Mouse (Mus musculus) layer of hippocampus, adult 8-10 months (tissue): ENCODE results near the gene Mydgf. TPM values are rescaled to one million over a fixed set of nuclear protein-coding genes. Genes with fewer than 3 reads are reported as not detected.

Experiments used
- DNase-seq, 2 experiments: peaks; one replicate each; pipeline ENCODE4 v3.0.0; 2022; ENCODE audit warnings: low spot score in 2 of 2
- microRNA-seq, 2 experiments: library from miRNA; unstranded; fragments of <30 nt; microRNA quantifications; one replicate each; pipeline ENCODE4 v1.2.0; 2022
- total RNA-seq, 4 experiments: library from RNA; stranded (reverse); gene quantifications; 2 replicates each; pipeline ENCODE4 v1.2.4; 2022

Gene Mydgf
- total RNA-seq, 4 experiments from 2014 or later = 34.7 to 42.6 (median 40.1) TPM

DNA sequence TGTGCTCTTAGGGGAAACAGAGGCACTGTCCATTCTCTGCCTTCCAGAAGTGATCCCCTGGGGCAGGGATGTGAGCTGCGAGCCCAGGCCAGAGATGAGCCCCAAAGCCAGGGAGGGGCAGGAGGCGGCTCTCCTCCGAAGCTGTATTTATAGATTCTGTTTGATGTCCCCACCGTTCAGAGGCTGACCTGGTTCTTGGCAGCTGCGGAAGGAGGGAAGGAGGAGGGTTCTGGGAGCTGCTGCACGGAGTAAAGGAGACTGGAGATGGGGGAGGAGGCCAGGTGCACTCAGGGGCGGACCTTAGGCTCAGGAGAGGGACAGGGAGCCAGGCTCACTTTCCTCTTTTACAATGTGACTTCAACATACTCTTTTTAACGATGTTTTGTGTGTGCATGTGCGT lies 37.6 kb downstream of the Mydgf start:
- no peak for DNase-seq

DNA sequence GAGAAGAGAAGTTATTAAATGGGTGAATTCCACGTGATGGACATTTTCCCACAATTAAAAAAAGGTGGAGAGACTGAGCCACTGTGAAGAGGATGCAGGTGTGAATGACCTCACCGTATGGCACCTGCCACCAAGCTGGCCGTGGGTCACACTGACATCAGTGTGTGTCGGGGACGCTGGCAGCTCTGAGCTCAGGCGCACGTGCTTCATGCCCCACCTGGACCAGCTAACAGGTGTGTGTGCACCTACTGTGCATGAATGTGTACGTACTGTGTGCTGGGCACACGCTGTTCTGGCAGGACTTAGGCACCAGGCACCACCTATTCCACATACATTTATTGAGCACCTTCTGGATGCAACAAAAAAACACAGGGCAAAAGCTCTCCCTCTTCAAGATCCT lies 39.2 kb downstream of the Mydgf start:
- DNase-seq = no peak

DNA sequence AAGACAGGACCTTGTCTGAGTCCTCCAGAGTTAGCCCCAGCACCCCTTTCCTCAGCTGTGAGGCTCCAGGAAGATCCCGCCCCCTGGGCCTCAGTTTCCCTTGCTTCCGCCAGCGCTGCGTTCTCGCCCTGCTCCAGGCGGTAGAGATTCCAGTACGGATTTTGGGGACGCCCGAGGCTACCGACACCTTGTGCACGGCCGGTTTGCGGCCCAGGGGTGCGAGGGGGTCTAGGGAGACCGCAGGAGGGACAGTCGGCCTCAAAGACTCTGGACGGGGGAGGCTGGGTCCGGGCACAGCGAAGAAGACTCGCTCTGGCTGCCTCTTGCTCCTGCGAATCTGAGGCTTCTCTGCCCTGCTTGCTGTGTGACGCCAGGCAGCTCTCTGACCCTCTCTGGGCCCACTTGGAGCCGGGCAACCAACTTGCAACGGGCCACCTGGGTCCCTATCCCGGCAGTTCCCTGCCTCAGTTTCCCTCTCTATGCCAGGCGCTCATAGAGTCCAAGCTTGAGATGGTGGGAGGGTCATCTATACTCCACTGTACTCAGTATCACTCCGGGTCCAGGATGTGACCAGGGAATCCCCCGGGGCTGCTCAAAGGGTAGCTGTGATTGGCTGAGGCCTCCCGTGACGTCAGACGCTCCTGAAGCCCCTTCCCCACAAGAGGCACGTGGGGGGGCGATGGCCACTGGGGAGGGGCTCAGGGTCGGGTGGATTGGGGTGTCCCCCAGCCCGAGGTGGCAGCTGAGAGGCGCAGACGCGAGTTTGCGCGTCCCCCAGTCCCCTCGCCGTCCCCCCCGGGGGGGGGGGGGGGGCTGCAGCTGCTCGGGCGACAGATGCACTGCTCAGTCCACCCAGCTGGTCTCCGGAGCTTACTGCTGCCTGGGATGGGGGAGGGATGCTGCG lies 41.8 kb downstream of the Mydgf start:
- peak in 1 of 2 experiments; percentile 66 for DNase-seq

DNA sequence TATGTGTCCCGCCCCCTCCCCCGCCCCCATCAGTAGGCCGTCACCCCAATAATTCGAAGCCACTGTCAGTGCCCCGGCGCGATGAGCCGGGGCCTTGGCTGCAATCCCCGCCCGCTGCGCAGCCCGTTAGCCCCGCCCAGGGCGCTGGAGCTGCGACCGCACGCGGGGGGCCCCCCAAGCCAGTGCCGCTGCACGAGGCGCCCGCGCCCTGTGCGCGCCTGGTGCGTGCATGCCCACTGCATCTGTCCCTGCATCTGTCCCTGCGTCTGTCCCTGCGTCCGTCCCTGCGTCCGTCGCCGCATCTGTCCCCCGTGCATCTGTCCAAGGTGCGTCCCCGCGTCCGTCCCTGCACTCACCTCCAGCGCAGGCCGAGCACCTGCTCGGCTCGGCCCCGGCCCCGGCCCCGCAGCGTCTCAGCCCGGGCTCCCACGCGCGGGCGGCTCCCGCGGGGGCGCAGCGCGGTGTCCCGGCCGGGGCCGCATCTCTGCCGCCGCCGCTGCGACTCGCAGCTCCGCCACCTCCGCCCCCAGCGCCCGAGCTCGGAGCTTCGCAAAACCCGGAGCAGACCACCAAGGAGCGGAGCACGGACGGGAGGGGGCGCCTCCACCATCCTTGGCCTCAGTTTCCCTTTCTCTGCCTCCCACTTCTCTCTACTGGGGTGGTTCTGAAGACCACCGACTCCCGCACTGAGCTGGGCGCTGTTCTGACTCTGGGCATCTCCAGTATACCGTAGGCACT lies 43.7 kb downstream of the Mydgf start, which contains the start of gene Sema6b:
TSS of gene Sema6b (minus strand) at position 486 of the 738 bp plus-strand sequence.
- peak in 1 of 2 experiments; percentile 74 for DNase-seq

DNA sequence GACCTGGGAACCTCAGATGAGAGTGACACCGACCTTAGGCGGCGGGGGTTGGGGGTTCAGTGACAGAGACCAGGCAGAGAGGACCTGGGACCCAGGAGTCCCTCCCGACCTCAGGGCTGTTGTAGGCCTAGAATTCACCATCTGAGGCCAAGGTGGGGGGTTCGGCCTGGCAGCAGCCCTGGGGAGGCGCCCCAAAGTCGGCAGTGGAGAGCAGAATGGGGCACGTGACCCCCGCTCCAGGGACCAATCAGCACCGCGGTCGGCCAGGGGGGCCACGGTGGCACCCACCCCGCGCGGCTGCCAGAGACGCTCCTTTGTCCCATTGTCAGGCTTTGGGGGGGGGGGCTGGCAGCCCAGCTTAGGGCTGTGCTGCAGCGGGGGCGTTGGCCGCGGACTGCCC lies 44.4 kb downstream of the Mydgf start:
- DNase-seq = no peak

DNA sequence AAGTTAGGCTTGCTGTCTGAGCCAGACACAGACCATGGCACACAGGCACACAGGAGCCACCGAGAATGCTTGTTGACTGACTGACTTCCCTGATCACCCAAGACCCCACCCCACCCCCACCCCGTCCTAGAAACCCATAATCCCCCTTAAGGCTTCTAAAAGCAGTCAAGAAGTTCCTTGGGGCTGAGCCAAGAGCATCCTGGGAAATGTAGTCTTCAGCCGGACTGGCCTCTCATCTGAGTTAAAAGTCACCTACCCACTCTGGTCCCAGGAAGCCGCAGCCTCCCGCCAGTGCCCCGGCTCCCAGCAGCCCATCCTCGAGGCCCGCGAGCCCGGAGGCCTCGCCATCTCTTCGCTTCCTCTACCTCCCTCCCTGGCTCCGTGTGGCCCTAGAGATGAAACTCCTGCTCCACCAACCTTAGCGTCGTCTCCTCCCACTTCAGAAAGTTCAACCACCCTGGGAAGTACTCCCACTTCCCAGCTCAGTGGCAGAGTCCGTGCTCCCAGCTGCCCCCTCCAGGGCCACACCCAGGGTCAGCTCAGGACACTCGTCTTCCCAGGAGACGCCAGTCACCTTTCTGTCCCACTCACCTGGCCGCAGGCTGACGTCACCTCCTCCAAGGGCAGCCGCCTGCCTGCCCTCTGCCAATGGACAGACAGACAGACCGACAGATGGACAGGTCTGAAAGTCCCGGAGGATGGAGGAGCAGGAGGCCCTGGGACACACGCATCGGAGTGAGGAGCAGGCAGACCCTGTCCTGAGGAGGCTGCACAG lies 45.7 kb downstream of the Mydgf start:
- no peak for DNase-seq

DNA sequence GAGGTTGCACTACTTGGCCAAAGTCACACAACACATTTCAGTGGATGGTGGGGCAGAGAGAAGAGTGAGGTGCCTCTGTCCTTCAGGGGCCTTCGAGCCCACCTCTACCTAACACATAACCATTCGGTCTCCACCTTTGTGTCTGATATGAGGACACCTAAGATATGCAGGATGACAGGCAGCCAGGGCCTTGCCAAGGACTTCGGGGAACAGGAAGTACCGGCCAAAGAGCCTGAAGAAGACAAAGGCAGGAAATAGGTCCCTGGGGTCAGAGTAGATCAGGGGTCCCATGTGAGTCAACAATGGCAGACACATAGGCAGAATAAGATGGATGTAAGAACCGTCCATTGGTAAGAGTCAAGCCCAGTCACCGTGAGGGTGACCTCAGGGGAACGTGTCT lies 47.2 kb downstream of the Mydgf start:
- DNase-seq = no peak

DNA sequence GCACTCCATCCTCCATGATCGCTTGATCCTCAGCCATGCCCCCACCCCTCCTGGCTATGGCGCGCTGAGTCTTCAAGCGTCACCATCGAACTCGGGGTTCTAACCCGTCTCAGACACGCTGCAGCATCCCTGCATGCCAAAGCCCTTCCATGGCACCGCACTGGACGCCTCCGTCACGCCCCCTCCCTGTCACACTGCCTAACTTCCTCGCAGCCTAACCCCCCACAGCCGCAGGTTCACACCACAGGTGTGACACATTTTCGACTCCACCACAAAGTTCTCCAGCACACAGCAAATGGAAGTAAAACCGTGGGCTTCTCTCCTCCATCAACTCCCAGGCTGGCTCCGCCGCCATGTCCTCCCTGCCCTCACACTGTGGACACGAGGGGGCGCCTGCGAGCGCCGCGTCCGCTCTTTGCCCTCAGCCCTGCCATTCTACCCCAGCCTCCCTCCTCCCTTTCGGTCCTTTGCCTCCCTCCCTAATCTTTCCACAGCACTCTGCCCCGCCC lies 49.2 kb downstream of the Mydgf start:
- no peak for DNase-seq

DNA sequence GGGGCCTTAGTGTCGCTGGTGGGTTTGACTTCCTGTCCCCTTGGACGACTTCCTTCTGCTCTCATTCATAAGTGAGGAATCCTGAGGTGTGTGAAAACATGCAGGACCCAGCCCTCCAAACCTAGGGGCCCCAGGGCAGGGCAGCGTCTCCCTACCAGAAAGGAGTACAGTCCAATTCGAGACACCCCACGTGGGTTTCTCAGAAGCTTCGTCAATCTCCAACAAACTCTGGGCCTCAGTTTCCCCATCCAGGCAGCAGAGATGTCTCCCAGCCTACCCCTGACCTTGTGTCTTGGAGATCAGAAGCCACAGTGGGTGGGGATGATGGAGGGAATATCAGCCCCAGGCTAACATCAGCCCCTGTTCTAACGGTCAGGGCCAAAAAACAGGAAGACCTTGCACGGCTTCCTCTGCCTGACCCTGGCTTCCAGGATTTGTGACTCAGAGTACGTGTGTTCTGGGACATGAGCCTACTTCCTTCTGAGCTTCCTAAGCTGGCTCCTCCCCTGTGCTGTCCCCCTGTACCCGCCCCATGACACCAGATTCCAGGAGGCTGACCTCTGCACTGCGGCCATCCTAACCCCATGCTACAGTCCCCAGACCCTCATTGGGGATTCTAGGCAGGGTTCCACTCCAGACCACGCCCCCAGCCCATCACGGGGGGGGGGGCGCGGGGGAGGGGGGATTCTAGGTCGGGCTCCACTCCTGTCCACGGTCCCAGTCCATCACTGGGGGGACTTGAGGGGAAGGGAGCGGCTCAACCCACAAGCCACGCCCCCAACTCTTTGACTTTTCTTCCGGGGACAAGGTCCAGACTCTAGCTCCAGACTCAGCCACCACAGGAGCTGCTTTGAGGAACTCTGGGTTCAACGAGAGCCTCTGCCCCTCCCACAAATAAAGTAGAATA lies 50.0 kb downstream of the Mydgf start:
- DNase-seq = no peak

DNA sequence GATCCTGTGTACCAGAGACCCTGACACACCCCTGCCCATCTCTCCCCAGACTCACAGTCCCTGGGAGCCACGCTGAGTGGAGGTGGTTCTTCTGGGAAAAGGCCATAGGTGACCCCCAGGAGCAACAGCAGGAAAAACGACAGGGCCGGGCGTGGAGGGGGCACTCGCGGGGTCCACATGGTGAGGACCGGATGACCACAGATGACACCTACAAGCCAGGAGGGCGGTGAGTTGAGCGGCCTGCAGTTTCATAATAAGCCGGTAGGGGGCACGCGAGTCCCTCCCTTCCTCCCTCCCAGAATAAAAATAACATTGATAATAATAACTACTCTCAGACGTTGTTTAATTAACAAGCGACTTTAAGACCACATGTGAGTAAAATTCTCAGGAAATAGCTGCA lies 51.1 kb downstream of the Mydgf start:
- DNase-seq = peak in 1 of 2 experiments; percentile 54

DNA sequence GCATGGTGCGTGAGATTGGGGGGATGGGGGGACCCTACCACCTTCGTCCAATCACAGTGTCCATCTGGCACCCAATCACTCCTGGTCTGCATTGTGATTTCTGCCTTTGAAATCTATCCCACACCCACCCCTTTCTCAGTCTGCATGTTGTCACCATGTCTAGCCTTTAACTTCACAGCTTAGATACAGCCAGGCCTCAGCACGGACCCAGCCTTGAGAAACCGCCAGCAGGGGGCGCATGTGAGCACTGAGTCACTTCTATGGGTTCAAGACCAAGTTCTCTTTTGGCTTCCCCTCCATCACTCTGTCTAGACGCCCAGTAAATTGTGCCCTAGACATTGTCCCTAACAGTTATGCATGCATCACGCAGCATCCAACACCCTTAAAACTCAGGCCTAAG lies 51.9 kb downstream of the Mydgf start:
- peak in 1 of 2 experiments; percentile 62 for DNase-seq

DNA sequence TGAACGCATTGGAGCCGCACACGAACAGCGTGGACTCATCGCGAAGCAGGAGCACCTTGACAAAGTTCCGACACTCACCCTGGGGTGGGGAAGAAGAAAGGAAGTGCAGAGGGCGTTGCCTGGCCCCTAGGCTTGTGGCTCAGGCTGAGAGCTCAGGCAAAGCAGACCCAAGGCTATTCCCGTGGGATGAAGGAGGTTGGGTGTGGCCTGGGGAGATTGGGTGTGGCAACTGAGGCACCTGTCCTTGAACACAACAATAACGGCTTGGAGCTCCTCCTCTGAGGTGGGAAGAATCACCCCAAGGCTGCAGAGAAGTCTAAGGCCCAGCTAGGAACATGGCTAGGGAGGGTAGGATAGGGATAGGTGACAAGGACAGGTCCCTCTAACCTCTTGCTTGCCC lies 52.6 kb downstream of the Mydgf start:
- DNase-seq = no peak

DNA sequence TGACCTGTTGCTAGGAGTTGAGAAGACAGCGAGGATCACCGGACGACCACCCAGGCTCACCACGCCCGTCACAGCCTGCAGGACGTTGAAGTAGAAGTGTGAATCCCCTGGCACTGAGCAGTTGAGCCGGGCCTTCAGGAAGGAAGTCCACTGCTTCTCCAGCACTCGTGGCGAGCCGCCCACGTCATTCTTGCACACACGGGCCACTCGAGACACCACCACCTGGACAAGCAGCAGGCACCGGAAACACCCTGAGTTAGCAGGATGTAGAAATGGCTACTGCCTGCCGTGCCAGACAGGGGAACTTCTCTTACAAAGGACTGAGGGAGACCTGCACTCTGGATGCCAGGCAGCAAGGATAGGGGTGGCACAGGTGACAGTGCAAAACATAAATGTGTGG lies 55.5 kb downstream of the Mydgf start:
- DNase-seq = no peak

DNA sequence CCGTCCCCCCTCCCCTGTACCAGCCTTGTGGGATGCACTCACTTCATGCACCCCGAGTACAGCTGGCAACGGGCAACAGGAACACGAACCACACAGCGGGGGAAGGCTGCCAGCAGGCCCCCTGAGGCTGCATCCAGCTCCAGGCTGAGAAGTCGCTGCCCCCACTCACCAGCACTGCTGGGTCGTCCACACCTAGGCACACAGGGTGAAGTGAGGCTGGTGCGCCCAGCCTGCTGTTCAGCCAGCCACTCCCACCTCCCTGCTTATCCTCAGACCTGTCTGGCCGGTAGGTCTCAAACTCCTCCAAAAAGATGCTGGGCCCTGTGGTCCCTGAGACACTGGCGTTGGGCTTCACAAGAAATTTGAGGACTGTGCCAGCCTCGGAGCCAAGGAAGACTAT lies 57.5 kb downstream of the Mydgf start:
- DNase-seq = no peak

Small RNA genes lying within 50 kb of the gene (microRNA-seq; reads per million reads assigned to microRNA genes)
- 0 reads per million in 2 experiments for gene Gm44397

Other genes starting within 250 kb of the Mydgf start
- 1 to 10 TPM; 3.3 to 5.6 (median 3.8) TPM for gene Zfp119b, start 234.4 kb downstream of the Mydgf start, total RNA-seq
- gene Ebi3, start 231.3 kb downstream of the Mydgf start, total RNA-seq = 1 to 10 TPM; 1.2 to 3.2 (median 1.8) TPM
- 10 to 100 TPM; 16.9 to 19.1 (median 18.9) TPM for gene Yju2, start 224.8 kb downstream of the Mydgf start, total RNA-seq
- gene Shd, start 213.5 kb downstream of the Mydgf start, total RNA-seq = 10 to 100 TPM; 24.3 to 29.0 (median 26.8) TPM
- 10 to 100 TPM; 68.1 to 83.4 (median 76.2) TPM for gene Fsd1, start 197.4 kb downstream of the Mydgf start, total RNA-seq
- gene Stap2, start 178.3 kb downstream of the Mydgf start, total RNA-seq = 1 to 10 TPM; 1.8 to 2.8 (median 2.2) TPM
- gene Mpnd, start 178.2 kb downstream of the Mydgf start, total RNA-seq = 100 to 1,000 TPM; 102 to 115 (median 106) TPM
- 10 to 100 TPM; 44.1 to 55.6 (median 52.1) TPM for gene Sh3gl1, start 147.3 kb downstream of the Mydgf start, total RNA-seq
- gene Chaf1a, start 143.5 kb downstream of the Mydgf start, total RNA-seq = 1 to 10 TPM; 2.5 to 3.5 (median 2.7) TPM
- 10 to 100 TPM; 76.5 to 96.6 (median 88.0) TPM for gene Ubxn6, start 108.9 kb downstream of the Mydgf start, total RNA-seq
- 100 to 1,000 TPM; 112 to 127 (median 115) TPM for gene Hdgfl2, start 104.3 kb downstream of the Mydgf start, total RNA-seq
- gene Plin4, start 74.1 kb downstream of the Mydgf start, total RNA-seq = 10 to 100 TPM in 2 of 4 experiments, 1 to 10 TPM in 2; 7.7 to 20.5 (median 12.2) TPM
- under 1 TPM; 0.53 to 0.80 (median 0.66) TPM for gene Plin5, start 66.3 kb downstream of the Mydgf start, total RNA-seq
- 1 to 10 TPM in 1 of 4 experiments, under 1 TPM in 3; 0.55 to 1.1 (median 0.74) TPM for gene Lrg1, start 61.9 kb downstream of the Mydgf start, total RNA-seq
- gene Sema6b, start 43.6 kb downstream of the Mydgf start, total RNA-seq = 100 to 1,000 TPM; 116 to 118 (median 117) TPM
- 1 to 10 TPM; 5.3 to 6.4 (median 5.9) TPM for gene Tnfaip8l1, start 21.4 kb downstream of the Mydgf start, total RNA-seq
- gene Dpp9, start 35.0 kb upstream of the Mydgf start, total RNA-seq = 10 to 100 TPM; 54.5 to 65.5 (median 60.5) TPM
- 10 to 100 TPM; 32.7 to 36.0 (median 35.1) TPM for gene Fem1a, start 72.9 kb upstream of the Mydgf start, total RNA-seq
- 1 to 10 TPM; 6.8 to 8.8 (median 7.8) TPM for gene Ticam1, start 92.9 kb upstream of the Mydgf start, total RNA-seq
- gene Plin3, start 109.0 kb upstream of the Mydgf start, total RNA-seq = 10 to 100 TPM; 13.2 to 22.6 (median 19.6) TPM
- not detected for gene Arrdc5, start 116.4 kb upstream of the Mydgf start, total RNA-seq
- 1 to 10 TPM in 3 of 4 experiments, under 1 TPM in 1; 0.77 to 2.5 (median 1.6) TPM for gene Uhrf1, start 119.4 kb upstream of the Mydgf start, total RNA-seq
- gene Kdm4b, start 142.1 kb upstream of the Mydgf start, total RNA-seq = 10 to 100 TPM; 66.8 to 85.2 (median 76.9) TPM